Mouse (Mus musculus) Patski (cell line): ENCODE results near the gene Rtbdn. TPM values are rescaled to one million over a fixed set of nuclear protein-coding genes. Genes with fewer than 3 reads are reported as not detected.
A peak's percentile ranks its signal among the peaks of the same experiment; 100 is the strongest.

Experiments
- ATAC-seq: fragments of 100-300 bp; one replicate; pipeline ENCODE4 v1.8.0; 2021
- CTCF ChIA-PET: fragments of 350-600 bp; sonication (Branson Sonifier 250); formaldehyde crosslinking; loops from one replicate; lab custom pipeline; 2022; ENCODE audit warnings: inconsistent platforms; lab: Charles Lee
- POLR2A ChIA-PET: fragments of 350-600 bp; sonication (Branson Sonifier 250); formaldehyde crosslinking; loops from one replicate; lab custom pipeline; 2022; ENCODE audit warnings: antibody characterized with exemption, inconsistent platforms; lab: Charles Lee
- DNase-seq: peaks from one replicate; pipeline ENCODE4 v3.0.0-alpha.2; 2011; ENCODE audit warnings: low read depth, low spot score
- H3K27me3 ChIP-seq: fragments of 371-371 bp; one replicate; pipeline ENCODE4 v1.5.1; 2021
- CTCF ChIP-seq: fragments of 100-300 bp; IDR thresholded peaks from one replicate; pipeline ENCODE4 v1.5.1; 2021
- in situ Hi-C: fragments of 300-500 bp; cut with MboI; formaldehyde crosslinking; loops from 3 replicates; pipeline ENCODE4 v1.11.1; 2018; ENCODE audit warnings: low pct_unique_long_range_greater_than_20kb, mixed read lengths
- polyA plus RNA-seq: library from polyadenylated mRNA; unstranded; gene quantifications from one replicate; pipeline ENCODE4 v1.2.3, GENCODE M21; 2021

Rtbdn gene
- polyA plus RNA-seq, 1 experiment from 2014 or later: 0.22 TPM

DNA sequence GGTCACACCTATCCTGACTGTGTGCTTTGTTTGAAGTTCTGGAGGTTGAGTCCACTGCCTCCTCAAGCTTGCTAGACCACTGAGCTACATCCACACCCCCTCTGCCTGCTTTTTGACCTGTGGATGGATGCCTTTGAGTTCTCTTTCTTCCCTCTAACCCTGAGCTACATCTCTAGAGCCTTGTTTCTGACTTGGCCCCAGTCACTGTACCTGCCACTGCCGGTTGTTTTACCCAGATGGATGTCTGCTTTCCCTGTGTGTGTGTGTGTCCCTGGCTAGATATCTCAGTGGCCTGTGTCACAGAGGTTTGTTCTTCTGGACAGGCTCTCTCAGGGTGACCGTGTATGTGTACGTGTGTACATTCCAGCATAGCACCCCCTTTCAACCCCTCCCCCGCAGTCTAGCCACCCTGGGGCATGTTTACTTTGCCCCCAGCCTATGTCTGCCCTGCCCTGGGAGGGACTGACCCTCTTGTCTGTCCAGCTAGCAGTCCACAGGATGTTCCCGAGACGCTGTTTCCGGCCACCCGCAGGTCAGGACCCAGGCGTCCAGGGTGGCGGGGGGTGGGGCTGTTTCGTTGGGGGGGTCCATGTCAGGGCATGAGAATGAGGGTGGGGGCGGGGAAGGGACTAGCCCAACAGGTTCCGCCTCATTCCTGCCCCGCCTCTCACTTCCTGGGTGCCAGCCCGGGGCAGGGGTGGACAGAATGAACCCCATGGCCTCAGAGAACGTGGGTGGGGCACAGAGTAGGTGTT lies 37.7 kb downstream of the Rtbdn start:
- POLR2A ChIA-PET: interaction anchor here (1.0 to 10.0 kb wide), 2 partner anchors 8 to 17 kb away, joined by 3 to 225 read pairs; partner anchors contain the start of gene Junb
- no peak for TF ChIP-seq CTCF
- in situ Hi-C loops: loop anchor here (10.0 kb wide), 2 partner anchors 320 to 780 kb away; partner anchors contain the start of gene Ier2
- CTCF ChIA-PET: interaction anchor here (2.8 kb wide), 1 partner anchor 9 kb away, joined by 24 read pairs; no protein-coding TSS in a partner anchor
- ATAC-seq (no peak), DNase-seq (no peak)
- no peaks in the 10 kb centered on the region for H3K27me3 ChIP-seq

DNA sequence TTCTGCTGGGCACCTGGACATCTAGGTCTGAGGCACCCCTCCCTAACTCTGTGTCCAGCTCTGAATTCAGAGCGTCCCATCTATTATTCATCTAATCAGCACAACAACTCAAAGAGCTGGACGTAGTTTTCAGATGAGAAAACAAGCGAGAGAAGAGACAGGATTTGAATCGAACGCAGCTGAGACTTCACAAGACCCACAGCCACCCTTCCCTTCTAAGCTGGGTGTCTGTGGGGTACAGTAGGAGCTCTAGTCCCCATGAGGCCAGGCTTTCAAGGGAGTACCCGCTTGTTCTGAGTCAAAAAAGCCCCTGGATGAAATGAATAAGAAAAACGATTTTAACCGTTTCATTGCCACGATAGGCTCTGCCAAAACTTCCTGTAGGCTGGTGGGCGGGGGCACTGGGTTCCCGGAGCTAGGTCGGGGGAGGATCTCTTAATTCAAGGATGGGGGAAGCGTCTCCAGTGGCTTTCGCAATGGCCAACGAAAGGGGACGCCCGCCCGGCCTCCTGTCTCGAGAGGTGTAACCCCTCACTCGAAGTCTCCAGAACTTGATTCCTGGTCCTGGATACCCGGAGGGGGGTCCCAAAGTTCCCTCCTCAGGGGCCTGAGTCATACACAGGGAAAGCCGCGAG lies 38.4 kb downstream of the Rtbdn start:
- DNase-seq (no peak), ATAC-seq (no peak)
- ChIA-PET CTCF (interaction anchor here (2.8 kb wide), 1 partner anchor 9 kb away, joined by 24 read pairs; no protein-coding TSS in a partner anchor), POLR2A (interaction anchor here (1.0 to 10.0 kb wide), 2 partner anchors 8 to 18 kb away, joined by 3 to 225 read pairs; partner anchors contain the start of gene Junb)
- H3K27me3 ChIP-seq: no peaks in the 10 kb centered on the region
- in situ Hi-C loops: loop anchor here (10.0 kb wide), 2 partner anchors 320 to 780 kb away; partner anchors contain the start of gene Ier2
- TF ChIP-seq CTCF: no peak

DNA sequence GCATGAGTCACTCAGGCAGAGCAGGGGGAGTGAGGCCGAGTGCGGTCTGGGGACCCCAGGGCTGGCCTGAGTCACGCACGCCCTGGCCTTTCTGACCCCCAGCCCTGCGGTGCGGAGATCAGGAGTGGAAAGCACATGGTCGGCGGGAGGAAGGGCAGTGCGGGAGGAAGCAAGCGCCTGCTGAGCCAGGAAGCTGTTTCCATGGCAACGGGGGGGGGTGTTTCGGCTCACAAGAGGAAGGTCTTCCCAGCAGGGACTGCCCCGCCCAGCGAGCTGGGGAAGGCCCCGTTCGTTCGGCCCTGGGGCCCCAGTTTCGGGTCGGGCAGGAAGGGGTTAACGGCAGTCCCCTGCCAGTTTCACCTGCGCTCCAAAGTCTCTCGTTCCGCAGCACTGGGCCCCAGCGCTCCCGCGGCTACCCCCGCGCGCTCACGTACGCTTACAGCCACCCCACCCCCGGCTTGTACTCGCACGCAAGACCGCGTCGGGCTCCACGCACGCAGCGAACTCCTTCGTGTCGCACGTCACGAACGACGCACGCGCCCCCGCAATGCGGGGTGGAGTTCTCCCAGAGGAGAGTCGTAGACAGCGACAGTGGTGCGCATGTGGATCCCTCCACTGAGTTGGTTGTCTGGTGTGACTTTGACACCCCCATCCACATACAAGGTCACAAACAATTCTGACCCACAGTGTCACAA lies 39.0 kb downstream of the Rtbdn start:
- ChIA-PET POLR2A (interaction anchor here (1.0 to 10.0 kb wide), 2 partner anchors 9 to 18 kb away, joined by 3 to 225 read pairs; partner anchors contain the start of gene Junb), CTCF (interaction anchor here (2.8 to 8.7 kb wide), 2 partner anchors 10 to 11 kb away, joined by 24 to 351 read pairs; partner anchors contain the start of genes Gm49661, Junb, Prdx2 and Rnaseh2a)
- DNase-seq (no peak), ATAC-seq (peak; percentile 11)
- H3K27me3 ChIP-seq: no peaks in the 10 kb centered on the region
- no peak for TF ChIP-seq CTCF
- in situ Hi-C loops: loop anchor here (10.0 kb wide), 2 partner anchors 321 to 781 kb away; partner anchors contain the start of gene Ier2

DNA sequence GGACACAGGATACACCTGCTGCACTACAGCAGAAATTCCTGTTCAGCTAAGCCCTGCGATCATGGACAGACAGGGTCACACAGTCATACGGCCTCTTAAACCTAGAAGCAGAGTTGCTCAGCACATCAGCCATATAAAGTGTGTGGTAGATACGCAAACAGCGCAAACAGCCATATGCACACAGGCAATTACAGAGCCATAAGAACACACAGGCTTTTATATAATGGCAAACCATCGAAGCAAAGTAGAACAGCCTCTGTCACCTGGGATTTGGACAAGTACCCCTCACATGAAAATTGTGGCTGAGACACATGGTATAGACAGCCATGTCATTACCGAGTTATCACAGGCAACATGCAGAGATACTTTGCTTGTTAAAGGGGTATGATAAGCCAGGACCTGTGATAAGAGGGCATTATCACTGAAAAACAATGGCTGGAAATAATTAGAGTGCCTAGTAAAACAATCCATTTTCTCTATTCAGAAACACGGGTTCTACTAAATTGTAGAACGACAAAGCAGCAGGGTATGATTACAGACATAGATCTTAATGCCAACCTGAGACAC lies 39.7 kb downstream of the Rtbdn start:
- in situ Hi-C loops: loop anchor here (10.0 kb wide), 2 partner anchors 322 to 782 kb away; partner anchors contain the start of gene Ier2
- no peaks in the 10 kb centered on the region for H3K27me3 ChIP-seq
- CTCF ChIA-PET: interaction anchor here (8.7 kb wide), 1 partner anchor 11 kb away, joined by 351 read pairs; the partner anchor contains the start of genes Gm49661, Junb, Prdx2 and Rnaseh2a
- POLR2A ChIA-PET: interaction anchor here (10.0 kb wide), 1 partner anchor 10 kb away, joined by 225 read pairs; the partner anchor contains the start of gene Junb
- DNase-seq (no peak), ATAC-seq (no peak)
- no peak for TF ChIP-seq CTCF

DNA sequence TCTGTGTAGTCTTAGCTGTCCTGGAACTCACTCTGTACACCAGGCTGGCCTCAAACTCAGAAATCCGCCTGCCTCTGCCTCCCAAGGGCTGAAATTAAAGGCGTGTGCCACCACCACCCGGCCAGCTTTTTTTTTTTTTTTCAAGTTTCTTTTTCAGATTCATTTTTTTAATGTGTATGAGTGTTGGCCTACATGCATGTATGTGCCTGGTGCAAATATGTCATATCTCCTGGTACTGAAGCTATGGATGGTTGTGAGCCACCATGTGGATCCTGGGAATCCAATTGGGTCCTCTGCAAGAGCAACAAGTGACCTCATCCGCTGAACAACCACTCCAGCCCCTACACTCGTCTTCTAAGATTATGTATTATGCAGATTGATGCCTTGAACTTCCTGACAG lies 40.6 kb downstream of the Rtbdn start:
- no peak for DNase-seq
- no peaks in the 10 kb centered on the region for H3K27me3 ChIP-seq
- ATAC-seq: no peak
- no peak for TF ChIP-seq CTCF
- POLR2A ChIA-PET: interaction anchor here (1.1 to 10.0 kb wide), 2 partner anchors 10 to 17 kb away, joined by 5 to 225 read pairs; partner anchors contain the start of genes Junb and Rnaseh2a
- CTCF ChIA-PET: interaction anchor here (8.7 kb wide), 1 partner anchor 12 kb away, joined by 351 read pairs; the partner anchor contains the start of genes Gm49661, Junb, Prdx2 and Rnaseh2a
- in situ Hi-C loops: loop anchor here (10.0 kb wide), 2 partner anchors 323 to 783 kb away; partner anchors contain the start of gene Ier2

DNA sequence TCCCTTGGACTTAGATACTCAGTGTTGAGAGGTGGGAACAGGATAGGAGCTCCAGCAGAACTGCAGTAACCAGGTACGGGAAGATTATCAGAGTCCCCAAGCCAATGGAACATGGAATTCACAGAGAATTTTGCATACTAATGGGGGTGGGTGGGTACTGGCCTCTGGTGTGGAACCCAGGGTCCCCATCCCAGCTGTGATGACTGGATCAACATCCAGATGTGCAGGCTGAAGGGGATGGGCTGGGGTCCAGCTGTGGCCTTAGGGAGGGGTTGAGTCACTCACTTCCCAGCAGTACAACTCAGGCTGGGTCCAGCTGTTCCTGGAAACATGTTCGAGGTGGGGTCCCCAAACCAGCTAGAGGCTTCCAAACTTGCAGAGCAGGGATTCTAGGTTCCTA lies 41.1 kb downstream of the Rtbdn start:
- in situ Hi-C loops: loop anchor here (10.0 kb wide), 2 partner anchors 323 to 783 kb away; partner anchors contain the start of gene Ier2
- TF ChIP-seq CTCF: no peak

DNA sequence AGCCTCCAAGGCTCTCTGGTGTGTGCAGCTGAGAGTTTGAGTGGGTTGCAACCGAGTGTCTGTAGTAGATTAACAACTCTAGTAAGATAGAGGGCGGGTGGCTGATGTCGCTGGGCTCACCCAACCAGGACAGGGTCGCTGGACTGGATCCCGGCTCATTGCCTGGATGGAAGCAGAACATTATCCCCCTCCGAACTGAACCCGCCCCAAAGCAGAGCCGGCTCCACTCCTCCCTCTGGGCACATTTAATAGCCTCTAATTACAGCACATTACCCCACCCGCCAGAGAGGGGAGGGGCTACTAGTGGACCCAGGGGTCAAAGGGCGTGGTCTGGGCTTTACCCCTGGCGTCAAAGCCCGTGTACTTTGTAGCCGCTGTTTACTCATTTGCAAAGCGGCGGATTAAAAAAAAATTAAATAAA lies 42.5 kb downstream of the Rtbdn start:
- TF ChIP-seq CTCF: no peak
- ATAC-seq (peak; percentile 19), DNase-seq (no peak)
- POLR2A ChIA-PET: interaction anchor here (0.6 to 10.0 kb wide), 6 partner anchors 12 to 48 kb away, joined by 3 to 225 read pairs (median 7); partner anchors contain the start of genes Junb, Prdx2, Rnaseh2a and Tnpo2
- CTCF ChIA-PET: interaction anchor here (0.8 to 8.7 kb wide), 11 partner anchors 9 to 94 kb away, joined by 3 to 351 read pairs (median 3); partner anchors contain the start of genes Dnase2a, Gm49661, Junb and Man2b1
- in situ Hi-C loops: loop anchor here (10.0 kb wide), 2 partner anchors 325 to 785 kb away; partner anchors contain the start of gene Ier2
- no peaks in the 10 kb centered on the region for H3K27me3 ChIP-seq

More for the DNA sequence above, 41.1 kb downstream of the Rtbdn start:
- CTCF ChIA-PET: interaction anchor here (0.9 to 8.7 kb wide), 2 partner anchors 10 to 13 kb away, joined by 3 to 351 read pairs; partner anchors contain the start of genes Gm49661, Junb, Prdx2 and Rnaseh2a
- POLR2A ChIA-PET: interaction anchor here (1.1 to 10.0 kb wide), 2 partner anchors 11 to 18 kb away, joined by 5 to 225 read pairs; partner anchors contain the start of genes Junb and Rnaseh2a
- no peaks in the 10 kb centered on the region for H3K27me3 ChIP-seq
- ATAC-seq (no peak), DNase-seq (no peak)

DNA sequence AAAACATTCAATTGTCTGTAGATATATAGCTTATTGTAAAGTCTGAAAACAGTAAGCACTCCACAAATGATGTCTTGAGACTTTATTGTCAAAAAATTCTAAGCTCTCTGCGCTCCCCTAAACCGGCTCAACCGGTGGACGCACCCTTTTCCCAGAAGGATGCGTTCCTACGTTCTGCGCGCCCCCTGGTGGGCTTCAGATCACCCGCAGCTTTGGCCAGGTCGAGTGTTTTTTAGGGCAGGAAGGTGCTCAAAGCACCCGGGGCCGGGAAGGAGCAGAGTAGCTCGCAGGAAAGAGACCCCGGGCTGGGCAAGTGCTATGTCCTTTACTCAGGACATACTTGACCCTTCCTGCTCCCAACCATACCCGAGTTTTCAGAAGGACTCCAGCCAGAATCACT lies 43.0 kb downstream of the Rtbdn start:
- ATAC-seq (peak; percentile 58), DNase-seq (no peak)
- TF ChIP-seq CTCF: no peak
- CTCF ChIA-PET: interaction anchor here (0.7 to 8.7 kb wide), 13 partner anchors 9 to 93 kb away, joined by 3 to 351 read pairs (median 3); partner anchors contain the start of genes Dnase2a, Gm49661, Junb and Man2b1
- POLR2A ChIA-PET: interaction anchor here (0.6 to 10.0 kb wide), 6 partner anchors 13 to 80 kb away, joined by 3 to 225 read pairs (median 5); partner anchors contain the start of genes Junb, Prdx2, Rnaseh2a and Tnpo2
- in situ Hi-C loops: loop anchor here (10.0 kb wide), 2 partner anchors 325 to 785 kb away; partner anchors contain the start of gene Ier2
- H3K27me3 ChIP-seq: no peaks in the 10 kb centered on the region
